Comparison of ENCODE assay signal across 19 mouse cellular contexts in genomic region chr7:34689028-34689427, GRCm38 (mm10). TPM values are rescaled to one million over a fixed set of nuclear protein-coding genes. Genes with fewer than 3 reads are reported as not detected.
DNase-seq lines count a peak whose midpoint lies in the region; ATAC-seq and TF ChIP-seq lines count a peak whose summit lies in the region.
"Had no signal": no experiment of that assay in that cellular context is flagged by ENCODE, and none has a peak within 500 bp of the region (broad histone marks: within the 10 kb centered on the region; RNA-seq: fewer than 3 reads in every experiment).

No protein-coding gene starts in this region.

- no peak for ATAC-seq in hindbrain, postnatal 0 days
- ATAC-seq in hindbrain, embryonic 11.5 days (ENCODE audit: low FRiP score) = no peak
- ATAC-seq in stomach, embryonic 16.5 days (ENCODE audit: insufficient read depth, low FRiP score) = peak; percentile 72; the same call in 1 of the 2 replicates

- WGBS in hindbrain, postnatal 0 days = 31% methylated on average over 6 of the region's 6 CpGs
- 39% methylated on average over 5 of the region's 6 CpGs for WGBS in hindbrain, embryonic 11.5 days
- 7% methylated on average over 6 of the region's 6 CpGs for WGBS in stomach, embryonic 16.5 days

- DNase-seq in hindbrain, postnatal 0 days (ENCODE audit: low spot score) = peak; percentile 38
- no peak for DNase-seq in hindbrain, embryonic 11.5 days (ENCODE audit: low spot score)
- DNase-seq in lung, postnatal 10 days = peak; percentile 24
- DNase-seq in lung, postnatal 14 days = no peak
- peak; percentile 67 for DNase-seq in adipocyte (ENCODE audit: low spot score)
- no peak for DNase-seq in right cerebral cortex, adult 18-20 months
- DNase-seq: adrenal gland, adult 8-10 months; cerebellum, adult 2 months; heart, postnatal 36 days; kidney, adult 2 months; layer of hippocampus, postnatal 36 days; thymus, postnatal 14 days had no signal

- no peak overlapping the region for H3K4me3 ChIP-seq in hindbrain, postnatal 0 days (ENCODE audit: low read length)
- H3K4me3 ChIP-seq in hindbrain, embryonic 11.5 days (ENCODE audit: low read depth, low read length) = no peak overlapping the region
- no peak overlapping the region for H3K4me3 ChIP-seq in stomach, embryonic 16.5 days (replicated peaks; ENCODE audit: low read length)
- H3K4me3 ChIP-seq: embryonic facial prominence, embryonic 13.5 days; forebrain, embryonic 10.5 days; heart, embryonic 12.5 days; liver, embryonic 15.5 days; midbrain, embryonic 12.5 days had no signal

- H3K4me2 ChIP-seq in hindbrain, postnatal 0 days (ENCODE audit: low read depth, low read length) = no peak overlapping the region
- H3K4me2 ChIP-seq in hindbrain, embryonic 11.5 days (replicated peaks; ENCODE audit: low read depth, low read length) = no peak overlapping the region
- H3K4me2 ChIP-seq in stomach, embryonic 16.5 days (ENCODE audit: low read depth, low read length) = no peak overlapping the region
- H3K4me2 ChIP-seq: embryonic facial prominence, embryonic 13.5 days; heart, embryonic 12.5 days; liver, embryonic 15.5 days; midbrain, embryonic 12.5 days had no signal

- no peaks in the 10 kb centered on the region for H3K27me3 ChIP-seq in hindbrain, postnatal 0 days (ENCODE audit: insufficient read depth, low read length)
- H3K27me3 ChIP-seq in hindbrain, embryonic 11.5 days (ENCODE audit: control insufficient read depth, insufficient read depth, low read length) = no peaks in the 10 kb centered on the region
- peaks cover 3% of the 10 kb centered on the region; the same call in 1 of the 2 replicates for H3K27me3 ChIP-seq in stomach, embryonic 16.5 days (ENCODE audit: control insufficient read depth, insufficient read depth, low read length)
- H3K27me3 ChIP-seq: liver, embryonic 15.5 days had no signal

- H3K9me3 ChIP-seq in hindbrain, postnatal 0 days (ENCODE audit: low read length) = no peaks in the 10 kb centered on the region
- H3K9me3 ChIP-seq in hindbrain, embryonic 11.5 days (ENCODE audit: control insufficient read depth, low read length) = no peaks in the 10 kb centered on the region
- H3K9me3 ChIP-seq in stomach, embryonic 16.5 days (replicated peaks; ENCODE audit: control insufficient read depth, low read length) = no peaks in the 10 kb centered on the region
- H3K9me3 ChIP-seq: embryonic facial prominence, embryonic 13.5 days; forebrain, embryonic 10.5 days; heart, embryonic 12.5 days; liver, embryonic 15.5 days; midbrain, embryonic 12.5 days had no signal

- H3K9ac ChIP-seq in hindbrain, postnatal 0 days (replicated peaks; ENCODE audit: low read length) = no peak overlapping the region
- H3K9ac ChIP-seq in hindbrain, embryonic 11.5 days (ENCODE audit: low read depth, low read length) = no peak overlapping the region
- H3K9ac ChIP-seq in stomach, embryonic 16.5 days (ENCODE audit: low read length) = no peak overlapping the region
- H3K9ac ChIP-seq: embryonic facial prominence, embryonic 13.5 days; heart, embryonic 12.5 days; liver, embryonic 15.5 days; midbrain, embryonic 12.5 days had no signal

- peaks cover 11% of the 10 kb centered on the region; the same call in 1 of the 2 replicates for H3K4me1 ChIP-seq in hindbrain, postnatal 0 days (ENCODE audit: insufficient read depth, low read length)
- peaks cover 12% of the 10 kb centered on the region; the same call in 1 of the 2 replicates for H3K4me1 ChIP-seq in hindbrain, embryonic 11.5 days (replicated peaks; ENCODE audit: control insufficient read depth, insufficient read depth, low read length)
- peaks cover 16% of the 10 kb centered on the region; the same call in 1 of the 2 replicates for H3K4me1 ChIP-seq in stomach, embryonic 16.5 days (ENCODE audit: control insufficient read depth, insufficient read depth, low read length)
- H3K4me1 ChIP-seq: liver, embryonic 15.5 days had no signal

- no peak for TF ChIP-seq CTCF in hindbrain, postnatal 0 days (IDR thresholded peaks at IDR 0.05; ENCODE audit: low read depth)

- H3K36me3 ChIP-seq in hindbrain, postnatal 0 days (ENCODE audit: insufficient read depth, low read length) = no peaks in the 10 kb centered on the region
- H3K36me3 ChIP-seq in hindbrain, embryonic 11.5 days (ENCODE audit: control insufficient read depth, insufficient read depth, low read length) = no peaks in the 10 kb centered on the region
- H3K36me3 ChIP-seq in stomach, embryonic 16.5 days (ENCODE audit: control insufficient read depth, insufficient read depth, low read length) = no peaks in the 10 kb centered on the region
- H3K36me3 ChIP-seq: embryonic facial prominence, embryonic 13.5 days; forebrain, embryonic 10.5 days; heart, embryonic 12.5 days; liver, embryonic 15.5 days; midbrain, embryonic 12.5 days had no signal

- no peak overlapping the region for H3K27ac ChIP-seq in hindbrain, postnatal 0 days
- H3K27ac ChIP-seq in hindbrain, embryonic 11.5 days (ENCODE audit: low read depth, low read length) = no peak overlapping the region
- no peak overlapping the region for H3K27ac ChIP-seq in stomach, embryonic 16.5 days (ENCODE audit: low read length)
- H3K27ac ChIP-seq: embryonic facial prominence, embryonic 13.5 days; forebrain, embryonic 10.5 days; liver, embryonic 15.5 days had no signal

RNA-seq across cellular contexts. Expression of gene Kctd15, which starts 32.5 kb away (rescaled TPM):
- 58.7 and 59.7 TPM in 2 replicates for total RNA-seq in hindbrain, postnatal 0 days (2014; rRNA removed)
- polyA plus RNA-seq in hindbrain, postnatal 0 days (2015; fragmentation: Nextera tagmentation; extraction: Ambion mirVana) = 12.6 and 13.2 TPM in 2 replicates
- 12.2 and 17.0 TPM in 2 replicates for polyA plus RNA-seq in hindbrain, embryonic 11.5 days (2014; fragmentation: Nextera tagmentation; extraction: Ambion mirVana)
- polyA plus RNA-seq in stomach, embryonic 16.5 days (2015; fragmentation: Nextera tagmentation; extraction: Ambion mirVana) = 18.5 and 26.0 TPM in 2 replicates
- total RNA-seq: common myeloid progenitor, adult 5-6 weeks had no signal

Comparison
In these comparisons a context has a peak if more than half of its experiments do, and no peak if none do; other contexts are left out.
1. DNase-seq: peak in hindbrain, postnatal 0 days (single experiment), lung, postnatal 10 days (single experiment) and adipocyte (single experiment); none in hindbrain, embryonic 11.5 days (single experiment), lung, postnatal 14 days (single experiment) and right cerebral cortex, adult 18-20 months (single experiment).